Mouse (Mus musculus) frontal cortex, postnatal 14 days (tissue): ENCODE data around the gene Gm20823.
"Not testable (repeated sequence)": the region's sequence is repeated elsewhere in the genome, so short reads cannot be mapped to it uniquely, and the experiment has no call there.

Experiments used
- DNase-seq, 2 experiments: peaks; one replicate each; pipeline ENCODE4 v3.0.0; 2022; ENCODE audit warnings: low spot score in 2 of 2

Gm20823 gene

GRCm38 (mm10) chrY:62464745-62465144 is at the start of gene Gm20823:
Gene Gm20823, minus strand, starts transcription at chrY:62464845.
- DNase-seq, result not testable (repeated sequence)
